Mouse (Mus musculus) forebrain, embryonic 14.5 days (tissue): ENCODE measurements around the gene Rps27l. TPM values are rescaled to one million over a fixed set of nuclear protein-coding genes. Genes with fewer than 3 reads are reported as not detected.

Source experiments
- ATAC-seq: fragments of 200-750 bp; cut with Nextera tagmentation; 2 replicates; pipeline ENCODE4 v1.8.0; 2017; ENCODE audit warnings: mild to moderate bottlenecking, moderate library complexity
- DNase-seq: peaks from one replicate; pipeline ENCODE4 v3.0.0-alpha.2; 2015; ENCODE audit warnings: low spot score
- H3K27ac ChIP-seq: fragments of 300-500 bp; sonication (generic); 2 replicates; pipeline ENCODE4 v1.5.1; 2014; ENCODE audit warnings: low read depth, mild to moderate bottlenecking, control low read depth, low read length, moderate library complexity
- H3K27me3 ChIP-seq: fragments of 300-500 bp; sonication (generic); replicated peaks from 2 replicates; pipeline ENCODE4 v1.6.1; 2014; ENCODE audit warnings: low read length, control low read depth, mixed read lengths; ENCODE audit not compliant: control insufficient read depth, insufficient read depth
- H3K36me3 ChIP-seq: fragments of 300-500 bp; sonication (generic); 2 replicates; pipeline ENCODE4 v1.6.1; 2014; ENCODE audit warnings: low read length, control low read depth; ENCODE audit not compliant: control insufficient read depth, insufficient read depth
- H3K4me1 ChIP-seq: fragments of 300-500 bp; sonication (generic); 2 replicates; pipeline ENCODE4 v1.6.1; 2014; ENCODE audit warnings: antibody characterized with exemption, low read length, control low read depth; ENCODE audit not compliant: control insufficient read depth, insufficient read depth
- H3K4me2 ChIP-seq: fragments of 300-500 bp; sonication (generic); 2 replicates; pipeline ENCODE4 v1.6.1; 2014; ENCODE audit warnings: mild to moderate bottlenecking, control low read depth, low read length
- H3K4me3 ChIP-seq: fragments of 300-500 bp; sonication (generic); 2 replicates; pipeline ENCODE4 v1.5.1; 2014; ENCODE audit warnings: low read depth, low read length, control low read depth
- H3K9ac ChIP-seq: fragments of 300-500 bp; sonication (generic); 2 replicates; pipeline ENCODE4 v1.6.1; 2014; ENCODE audit warnings: mild to moderate bottlenecking, low read length, control low read depth, moderate library complexity
- H3K9me3 ChIP-seq: fragments of 300-500 bp; sonication (generic); replicated peaks from 2 replicates; pipeline ENCODE4 v1.6.1; 2016; ENCODE audit warnings: low read length, control low read depth, mixed read lengths; ENCODE audit not compliant: control insufficient read depth
- WGBS: fragments of 180-500 bp; shearing (Covaris S2); extraction: QIAGEN DNeasy Blood & Tissue Kit; methylation state at CpG from one replicate; pipeline ENCODE4 v1.1.7; 2014; 5-methylcytosine and 5-hydroxymethylcytosine counted together
- polyA plus RNA-seq: library from polyadenylated mRNA; unstranded; fragments of >200 nt; fragmentation: Nextera tagmentation; extraction: Ambion mirVana; gene quantifications from 2 replicates; pipeline ENCODE4 v1.2.1, GENCODE M21; 2014

Rps27l gene
- polyA plus RNA-seq, 1 experiment from 2014 or later: 434 TPM

DNA sequence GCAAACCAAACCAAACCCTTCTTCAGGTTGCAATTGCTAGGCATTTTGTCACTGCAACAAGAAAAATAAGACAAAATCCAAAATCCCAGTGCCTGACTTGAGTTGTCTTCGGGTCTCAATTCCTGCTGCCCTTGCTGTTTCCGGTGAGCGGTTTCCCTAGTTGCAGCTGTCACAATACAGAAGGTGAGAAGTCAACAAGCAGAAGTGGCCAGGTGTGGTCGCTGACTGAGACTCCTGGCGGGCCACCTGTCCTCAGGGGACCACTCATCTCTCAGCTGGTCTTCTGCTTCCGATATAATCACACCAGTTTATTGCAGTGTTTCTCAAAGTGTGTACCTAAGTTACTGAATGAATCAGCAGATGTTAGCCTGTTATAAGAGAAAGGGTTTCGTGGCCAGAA lies 15.5 kb upstream of the Rps27l start:
- H3K4me3 ChIP-seq: no peak overlapping the region
- no peaks in the 10 kb centered on the region for H3K9me3 ChIP-seq
- H3K4me2 ChIP-seq: no peak overlapping the region
- DNase-seq (no peak), ATAC-seq (no peak)
- 69% methylated on average over 7 of the region's 7 CpGs for WGBS
- H3K9ac ChIP-seq: no peak overlapping the region
- H3K4me1 ChIP-seq: peaks cover 26% of the 10 kb centered on the region
- no peak overlapping the region for H3K27ac ChIP-seq
- no peaks in the 10 kb centered on the region for H3K36me3 ChIP-seq
- no peaks in the 10 kb centered on the region for H3K27me3 ChIP-seq

DNA sequence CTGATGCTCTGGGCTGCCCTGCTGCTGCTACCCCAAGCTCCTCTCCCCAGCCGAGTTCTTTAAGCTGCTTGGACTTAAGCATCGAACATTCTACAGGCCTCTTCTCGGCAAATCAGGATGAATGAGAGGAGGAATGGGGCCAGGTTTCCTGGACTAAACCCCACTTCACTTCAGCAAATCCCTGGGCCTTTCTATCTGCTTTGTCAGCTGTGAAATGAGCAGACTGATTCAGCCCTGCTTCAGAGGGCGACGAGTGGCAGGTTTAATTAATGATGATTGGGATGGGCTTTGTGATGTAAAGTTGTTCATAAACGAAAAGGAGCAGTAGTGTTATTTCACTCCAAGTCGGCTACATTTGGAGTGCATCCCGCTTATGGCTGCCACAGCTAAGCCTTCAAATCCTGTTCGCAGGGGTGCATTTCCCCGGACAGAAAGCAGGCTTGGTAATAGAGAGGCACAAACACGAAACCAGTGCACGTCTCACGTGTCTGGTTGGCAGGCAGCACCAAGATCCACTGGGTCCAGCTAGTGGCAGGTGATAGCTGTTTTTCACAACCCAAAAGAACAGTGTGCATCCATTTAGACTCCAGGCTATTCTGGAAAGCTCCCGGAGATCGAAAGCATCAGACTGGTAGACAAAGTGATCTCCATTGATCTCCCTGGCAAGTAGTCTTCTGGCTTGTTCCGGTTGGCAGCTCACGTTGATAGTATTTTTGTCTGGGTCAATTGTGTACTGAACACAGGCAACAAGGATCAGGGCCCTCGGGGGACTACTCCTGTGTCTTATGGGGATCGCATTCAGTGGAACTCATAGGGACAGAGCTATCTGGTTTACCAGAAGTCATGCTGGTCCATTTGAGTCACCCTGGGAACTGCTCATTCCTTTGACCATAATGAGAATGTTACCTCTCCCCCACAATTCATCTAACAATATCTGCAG lies 11.7 kb upstream of the Rps27l start:
- Histone ChIP-seq H3K27ac (peak overlapping the region; percentile 83), H3K9me3 (no peaks in the 10 kb centered on the region), H3K4me1 (peaks cover 18% of the 10 kb centered on the region), H3K4me2 (peak overlapping the region; percentile 18; the same call in 1 of the 2 replicates), H3K9ac (peak overlapping the region; percentile 10; the same call in 1 of the 2 replicates), H3K36me3 (no peaks in the 10 kb centered on the region), H3K27me3 (no peaks in the 10 kb centered on the region), H3K4me3 (no peak overlapping the region)
- DNase-seq (peak; percentile 94), ATAC-seq (peak; percentile 86)
- 6% methylated on average over 19 of the region's 19 CpGs for WGBS

DNA sequence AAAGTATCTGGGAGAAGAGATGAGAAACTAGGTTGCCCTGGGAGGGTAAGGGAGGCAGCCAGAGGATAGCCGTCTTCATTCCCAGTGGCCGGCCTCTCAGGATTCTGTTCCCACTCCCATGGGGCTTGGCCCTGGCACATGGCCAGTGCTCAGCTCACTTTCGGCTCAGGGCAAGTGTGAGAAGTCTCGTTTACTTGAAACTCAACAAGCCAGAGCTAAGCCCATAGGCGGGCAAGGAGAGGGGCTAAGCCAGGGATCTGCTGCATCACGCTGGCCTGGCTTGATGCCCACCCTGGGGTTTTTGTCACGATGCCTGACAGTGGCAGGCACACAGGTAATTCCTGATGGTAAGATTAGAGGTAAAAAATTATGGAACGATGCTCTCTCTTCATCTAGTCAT lies 8.4 kb upstream of the Rps27l start:
- DNase-seq (peak; percentile 40), ATAC-seq (no peak)
- Histone ChIP-seq H3K4me2 (no peak overlapping the region), H3K36me3 (no peaks in the 10 kb centered on the region), H3K27ac (no peak overlapping the region), H3K27me3 (no peaks in the 10 kb centered on the region), H3K4me1 (peaks cover 18% of the 10 kb centered on the region), H3K9ac (no peak overlapping the region), H3K4me3 (no peak overlapping the region), H3K9me3 (no peaks in the 10 kb centered on the region)
- WGBS: 39% methylated on average over 8 of the region's 8 CpGs

DNA sequence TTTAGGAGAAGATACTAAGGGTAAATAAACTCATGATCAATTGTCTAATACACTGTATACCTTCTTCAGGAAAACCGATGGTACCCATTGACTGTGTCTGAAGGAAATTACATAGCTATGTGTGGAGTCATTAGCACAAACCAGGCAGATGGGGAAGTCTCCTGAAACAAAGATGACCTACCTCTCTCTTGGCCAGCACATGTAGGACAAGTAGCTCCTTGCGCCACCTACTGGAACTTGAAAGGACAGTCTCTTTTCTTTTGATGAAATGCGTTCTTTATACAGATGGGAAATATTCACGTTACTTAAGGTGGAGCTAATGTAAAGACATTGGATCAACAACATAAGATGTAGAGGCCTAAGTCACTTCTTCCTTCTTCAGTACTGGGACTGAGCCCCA lies 7.0 kb upstream of the Rps27l start:
- no peaks in the 10 kb centered on the region for H3K36me3 ChIP-seq
- no peak overlapping the region for H3K4me3 ChIP-seq
- no peak overlapping the region for H3K27ac ChIP-seq
- no peak overlapping the region for H3K4me2 ChIP-seq
- WGBS: 3% methylated on average over 4 of the region's 4 CpGs
- H3K9ac ChIP-seq: no peak overlapping the region
- DNase-seq (peak; percentile 89), ATAC-seq (peak; percentile 31)
- H3K27me3 ChIP-seq: no peaks in the 10 kb centered on the region
- peaks cover 10% of the 10 kb centered on the region for H3K4me1 ChIP-seq
- no peaks in the 10 kb centered on the region for H3K9me3 ChIP-seq

DNA sequence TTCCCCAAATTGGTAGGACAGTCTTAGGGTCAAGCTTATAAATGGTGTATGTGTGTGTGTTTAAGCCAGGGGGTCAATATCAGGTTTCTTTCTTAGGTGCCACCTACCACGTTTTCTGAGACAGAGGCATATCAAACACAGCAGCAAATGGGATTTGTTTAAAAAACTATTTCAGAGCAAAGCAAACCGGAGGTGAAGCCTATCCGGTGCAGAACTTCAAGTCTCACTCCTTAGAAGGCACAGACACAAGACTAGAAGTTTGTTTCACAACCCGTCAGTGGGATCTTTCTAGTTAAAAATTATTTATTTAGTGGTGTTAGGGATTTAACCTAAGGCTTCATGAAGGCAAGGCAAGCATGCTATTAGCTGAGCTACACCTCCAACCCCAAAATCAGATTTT lies 725 bp upstream of the Rps27l start:
- H3K27me3 ChIP-seq: no peaks in the 10 kb centered on the region
- no peaks in the 10 kb centered on the region for H3K9me3 ChIP-seq
- peaks cover 11% of the 10 kb centered on the region for H3K36me3 ChIP-seq
- H3K4me3 ChIP-seq: peak overlapping the region; percentile 96
- peak overlapping the region; percentile 94 for H3K27ac ChIP-seq
- peak overlapping the region; percentile 88 for H3K9ac ChIP-seq
- ATAC-seq (no peak; the same call in 1 of the 2 replicates), DNase-seq (no peak)
- H3K4me1 ChIP-seq: 0 out of 2 replicates have a peak, but pooled peaks cover 8% of the 10 kb centered on the region
- H3K4me2 ChIP-seq: peak overlapping the region; percentile 69
- 26% methylated on average over 4 of the region's 4 CpGs for WGBS

DNA sequence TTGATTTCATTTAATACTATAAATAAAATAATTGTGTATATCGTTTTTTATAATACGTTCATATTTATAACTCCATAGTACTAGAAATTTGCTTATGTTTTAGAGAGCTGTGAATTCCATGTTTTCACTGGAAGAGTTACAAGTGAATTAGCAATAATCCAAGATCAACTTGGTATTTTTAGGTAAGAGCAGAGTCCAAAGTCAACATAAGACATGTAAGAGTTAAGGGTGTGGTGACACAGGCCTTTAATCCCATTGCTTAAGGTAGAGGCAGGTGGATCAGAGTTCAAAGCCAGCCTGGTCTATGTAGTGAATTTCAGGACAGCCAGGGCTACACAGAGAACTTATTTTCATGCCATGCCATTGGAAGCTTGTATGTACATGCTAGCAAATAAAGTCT lies 2.6 kb downstream of the Rps27l start:
- H3K4me2 ChIP-seq: no peak overlapping the region
- 93% methylated on average over 2 of the region's 2 CpGs for WGBS
- H3K4me1 ChIP-seq: 0 out of 2 replicates have a peak, but pooled peaks cover 8% of the 10 kb centered on the region
- H3K9me3 ChIP-seq: no peaks in the 10 kb centered on the region
- H3K27me3 ChIP-seq: no peaks in the 10 kb centered on the region
- no peak for DNase-seq
- H3K36me3 ChIP-seq: peaks cover 11% of the 10 kb centered on the region
- no peak for ATAC-seq
- no peak overlapping the region for H3K9ac ChIP-seq
- no peak overlapping the region for H3K4me3 ChIP-seq
- H3K27ac ChIP-seq: no peak overlapping the region

DNA sequence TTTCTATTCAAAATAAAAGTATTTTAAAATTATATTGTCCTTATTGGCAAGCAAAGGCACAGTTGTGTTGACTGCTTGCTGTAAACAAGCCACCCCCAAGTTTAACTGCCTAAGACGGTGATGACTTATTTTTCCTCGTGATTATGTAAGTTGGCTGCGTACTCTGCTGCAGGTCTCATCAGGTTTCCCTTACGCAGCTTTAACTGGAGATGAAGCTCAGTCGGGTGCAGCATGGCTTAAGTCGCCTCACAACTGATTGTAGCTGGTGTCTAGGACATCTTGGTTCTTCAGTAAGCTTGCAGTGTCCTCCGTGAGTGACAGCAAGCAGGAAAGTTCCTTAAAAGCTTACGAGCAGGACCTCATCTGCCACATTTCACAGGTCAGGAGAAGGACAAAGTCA lies 6.4 kb downstream of the Rps27l start:
- DNase-seq (no peak), ATAC-seq (no peak)
- H3K4me1 ChIP-seq: no peaks in the 10 kb centered on the region
- H3K27me3 ChIP-seq: no peaks in the 10 kb centered on the region
- no peak overlapping the region for H3K9ac ChIP-seq
- H3K4me2 ChIP-seq: no peak overlapping the region
- 83% methylated on average over 8 of the region's 8 CpGs for WGBS
- no peaks in the 10 kb centered on the region for H3K9me3 ChIP-seq
- H3K4me3 ChIP-seq: no peak overlapping the region
- H3K36me3 ChIP-seq: peaks cover 11% of the 10 kb centered on the region
- no peak overlapping the region for H3K27ac ChIP-seq

DNA sequence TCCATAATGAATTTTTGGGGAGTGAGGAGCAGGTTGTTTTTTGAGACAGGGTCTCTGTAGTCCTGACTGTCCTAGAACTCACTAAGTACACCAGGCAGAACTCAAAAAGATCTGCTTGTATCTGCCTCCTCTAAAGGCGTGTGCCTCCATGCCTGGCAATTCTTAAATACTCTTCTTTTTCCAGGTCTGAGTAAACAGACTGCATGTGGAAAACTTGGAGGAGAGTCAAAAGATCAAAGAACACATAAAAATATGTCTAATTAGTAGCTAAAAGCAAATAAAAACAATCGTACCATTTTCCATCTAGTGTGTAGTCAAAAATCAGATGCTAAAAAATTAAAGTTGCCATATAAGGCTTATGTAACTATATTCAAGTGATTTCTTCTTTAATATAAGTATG lies 7.0 kb downstream of the Rps27l start:
- no peak overlapping the region for H3K27ac ChIP-seq
- no peak for ATAC-seq
- no peaks in the 10 kb centered on the region for H3K4me1 ChIP-seq
- H3K36me3 ChIP-seq: peaks cover 8% of the 10 kb centered on the region
- no peaks in the 10 kb centered on the region for H3K9me3 ChIP-seq
- no peak overlapping the region for H3K9ac ChIP-seq
- WGBS: 87% methylated on average over 2 of the region's 2 CpGs
- no peak overlapping the region for H3K4me3 ChIP-seq
- no peak overlapping the region for H3K4me2 ChIP-seq
- no peaks in the 10 kb centered on the region for H3K27me3 ChIP-seq
- DNase-seq: no peak

DNA sequence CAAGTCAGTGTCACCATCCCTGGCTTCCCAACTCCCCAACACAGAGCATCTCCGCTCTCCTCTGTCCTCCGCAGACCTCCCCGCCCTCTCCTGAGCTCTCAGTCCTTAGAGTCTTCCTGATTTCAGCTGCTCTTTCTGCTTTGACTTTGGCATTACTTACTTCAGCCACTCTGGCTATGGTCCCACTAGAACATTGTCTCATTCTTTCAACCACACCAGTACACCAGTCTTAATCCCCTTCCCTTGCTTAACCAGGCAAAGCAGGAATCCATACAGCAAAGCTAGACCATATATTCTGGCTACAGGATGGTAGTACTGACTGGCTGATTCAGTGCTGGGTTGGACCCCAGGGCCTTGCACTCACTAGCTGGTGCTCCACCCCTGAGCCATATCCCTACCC lies 11.6 kb downstream of the Rps27l start:
- Histone ChIP-seq H3K27me3 (no peaks in the 10 kb centered on the region), H3K36me3 (no peaks in the 10 kb centered on the region), H3K9ac (no peak overlapping the region), H3K4me1 (no peaks in the 10 kb centered on the region), H3K9me3 (no peaks in the 10 kb centered on the region), H3K27ac (no peak overlapping the region), H3K4me3 (no peak overlapping the region), H3K4me2 (no peak overlapping the region)
- DNase-seq (no peak), ATAC-seq (no peak)
- 92% methylated on average over 3 of the region's 3 CpGs for WGBS
